Mouse (Mus musculus) myocyte (in vitro differentiated cells): ENCODE results near the gene Ndufc2. TPM values are rescaled to one million over a fixed set of nuclear protein-coding genes. Genes with fewer than 3 reads are reported as not detected.

Experiments used
- H3K27me3 ChIP-seq: one replicate; pipeline ENCODE4 v1.6.1; 2011; ENCODE audit not compliant: control insufficient read depth, insufficient read depth, insufficient read length
- H3K36me3 ChIP-seq: one replicate; pipeline ENCODE4 v1.6.1; 2011; ENCODE audit not compliant: control insufficient read depth, insufficient read depth
- H3K4me2 ChIP-seq: one replicate; pipeline ENCODE4 v1.6.1; 2011; ENCODE audit warnings: low read depth, control low read depth
- H3K4me3 ChIP-seq: one replicate; pipeline ENCODE4 v1.5.1; 2011; ENCODE audit warnings: mild to moderate bottlenecking, control low read depth, moderate library complexity
- H3K79me2 ChIP-seq: one replicate; pipeline ENCODE4 v1.6.1; 2011; ENCODE audit not compliant: control insufficient read depth, insufficient read depth
- H3ac ChIP-seq: one replicate; pipeline ENCODE4 v1.6.1; 2011; ENCODE audit not compliant: control insufficient read depth, insufficient read length
- CEBPB ChIP-seq: IDR thresholded peaks from 2 replicates; pipeline ENCODE4 v1.6.1; 2011; ENCODE audit warnings: mild to moderate bottlenecking, moderate library complexity; ENCODE audit not compliant: poor library complexity, insufficient read depth, severe bottlenecking
- E2F4 ChIP-seq: IDR thresholded peaks from one replicate; pipeline ENCODE4 v1.6.1; 2011; ENCODE audit warnings: mild to moderate bottlenecking, control low read depth, moderate library complexity; ENCODE audit not compliant: insufficient read depth
- MAX ChIP-seq: IDR thresholded peaks from one replicate; pipeline ENCODE4 v1.6.1; 2011; ENCODE audit warnings: low read depth, mild to moderate bottlenecking, control low read depth
- MYOD1 ChIP-seq, 3 experiments: IDR thresholded peaks; one replicate each; pipeline ENCODE4 v1.6.1; 2011; ENCODE audit warnings: control low read depth in 2 of 3, low read depth in 2 of 3, mild to moderate bottlenecking in 2 of 3, moderate library complexity in 1 of 3; ENCODE audit not compliant: insufficient read length in 2 of 3, control insufficient read depth in 1 of 3
- MYOG ChIP-seq, 3 experiments: IDR thresholded peaks; one replicate each; pipeline ENCODE4 v1.6.1; 2011; ENCODE audit warnings: control low read depth in 2 of 3, low read depth in 2 of 3, mild to moderate bottlenecking in 2 of 3; ENCODE audit not compliant: insufficient read length in 2 of 3, control insufficient read depth in 1 of 3, insufficient read depth in 1 of 3
- POLR2A ChIP-seq: IDR thresholded peaks from one replicate; pipeline ENCODE4 v1.6.1; 2011; ENCODE audit warnings: low read depth, mild to moderate bottlenecking, control low read depth, moderate library complexity; ENCODE audit not compliant: insufficient read length
- POLR2AphosphoS2 ChIP-seq: IDR thresholded peaks from one replicate; pipeline ENCODE4 v1.6.1; 2011; ENCODE audit warnings: low read depth, control low read depth; ENCODE audit not compliant: insufficient read length
- REST ChIP-seq: IDR thresholded peaks from one replicate; pipeline ENCODE4 v1.6.1; 2011; ENCODE audit warnings: mild to moderate bottlenecking, control low read depth, moderate library complexity; ENCODE audit not compliant: insufficient read depth, insufficient read length
- SRF ChIP-seq: IDR thresholded peaks from one replicate; pipeline ENCODE4 v1.6.1; 2011; ENCODE audit warnings: low read depth; ENCODE audit not compliant: control insufficient read depth, insufficient read length
- TCF12 ChIP-seq: IDR thresholded peaks from one replicate; pipeline ENCODE4 v1.6.1; 2011; ENCODE audit warnings: mild to moderate bottlenecking, control low read depth; ENCODE audit not compliant: poor library complexity, insufficient read depth, severe bottlenecking
- TCF3 ChIP-seq: IDR thresholded peaks from one replicate; pipeline ENCODE4 v1.6.1; 2011; ENCODE audit warnings: low read depth, control low read depth; ENCODE audit not compliant: insufficient read length
- USF1 ChIP-seq: IDR thresholded peaks from one replicate; pipeline ENCODE4 v1.6.1; 2011; ENCODE audit warnings: low read depth, mild to moderate bottlenecking, control low read depth, moderate library complexity
- polyA plus RNA-seq: library from polyadenylated mRNA; unstranded; fragments of >200 nt; fragmentation: generic; extraction: Trizol; gene quantifications from one replicate; pipeline ENCODE4 v1.2.1, GENCODE M21; 2012; ENCODE audit warnings: missing spikeins

The Ndufc2 gene
- polyA plus RNA-seq, 1 experiment: 211 TPM

DNA sequence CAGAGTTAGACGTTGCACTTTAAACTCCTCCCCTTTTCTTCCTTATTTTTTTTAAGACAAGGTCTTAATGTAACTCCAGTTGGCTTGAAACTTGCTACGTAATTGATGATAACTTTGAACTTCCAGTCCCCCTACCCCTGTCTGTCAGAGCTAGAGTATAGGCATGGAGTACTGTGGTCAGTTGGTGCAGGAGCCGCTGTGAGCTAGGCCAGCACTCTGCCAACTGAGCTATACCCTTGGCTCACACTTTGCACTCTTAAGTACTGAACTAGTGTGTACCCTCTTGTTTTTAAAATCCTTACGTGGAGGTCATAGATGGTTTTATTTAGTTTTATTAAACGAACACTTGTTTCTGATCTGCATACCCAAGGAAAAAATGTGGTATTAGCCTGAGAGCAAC, 20.5 kb upstream of the Ndufc2 start:
- Histone ChIP-seq H3K36me3 (peaks cover 17% of the 10 kb centered on the region), H3K4me2 (no peak overlapping the region), H3ac (no peak overlapping the region), H3K4me3 (no peak overlapping the region), H3K27me3 (no peaks in the 10 kb centered on the region), H3K79me2 (no peaks in the 10 kb centered on the region)
- TF ChIP-seq USF1: no peak
- no peak for TF ChIP-seq MYOD1 (IDR thresholded peaks at IDR 0.05; ENCODE audit: control insufficient read depth in 1 of 3, insufficient read length in 2 of 3, low read depth in 2 of 3)
- TF ChIP-seq POLR2A: no peak
- TF ChIP-seq TCF3: no peak
- TF ChIP-seq POLR2AphosphoS2: no peak
- TF ChIP-seq TCF12: no peak
- TF ChIP-seq MYOG (IDR thresholded peaks at IDR 0.05; ENCODE audit: control insufficient read depth in 1 of 3, insufficient read depth in 1 of 3, insufficient read length in 2 of 3, low read depth in 2 of 3): no peak
- TF ChIP-seq E2F4: no peak
- TF ChIP-seq REST: no peak
- TF ChIP-seq MAX: no peak
- no peak for TF ChIP-seq CEBPB
- TF ChIP-seq SRF: no peak

DNA sequence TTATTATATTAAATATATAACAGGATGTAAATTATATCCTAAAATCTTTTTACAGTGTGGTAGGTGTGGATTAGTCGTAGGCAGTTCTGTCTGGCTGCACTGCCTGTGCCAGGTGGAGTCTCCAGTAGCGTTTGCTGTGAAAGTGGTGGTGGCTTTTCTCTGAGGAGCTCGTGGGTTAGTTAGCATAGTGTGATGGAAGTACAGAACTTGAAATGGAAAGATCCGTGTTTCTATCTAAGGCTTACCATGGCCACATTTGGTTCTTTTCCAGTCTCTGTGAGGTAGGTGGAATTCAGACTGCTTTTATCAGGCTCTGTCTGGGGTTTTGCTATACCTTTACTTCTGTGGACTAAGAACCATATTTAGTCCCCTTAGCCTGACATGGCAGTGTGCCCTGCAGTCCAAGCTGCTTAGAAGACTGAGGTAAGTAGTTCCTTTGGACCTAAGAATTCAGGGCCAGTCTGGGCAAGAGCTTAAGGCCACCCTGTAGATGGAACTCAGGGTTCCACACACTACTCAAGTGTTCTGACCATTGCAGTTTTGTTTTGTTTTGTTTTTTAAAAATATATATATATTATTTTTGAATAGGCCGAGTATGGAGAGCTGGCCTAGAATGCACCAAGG, 19.2 kb upstream of the Ndufc2 start:
- H3K4me2 ChIP-seq: no peak overlapping the region
- peaks cover 17% of the 10 kb centered on the region for H3K36me3 ChIP-seq
- H3ac ChIP-seq: no peak overlapping the region
- TF ChIP-seq TCF12 (no peak), POLR2AphosphoS2 (no peak), MAX (no peak), MYOD1 (IDR thresholded peaks at IDR 0.05; ENCODE audit: control insufficient read depth in 1 of 3, insufficient read length in 2 of 3, low read depth in 2 of 3) (no peak), REST (no peak), POLR2A (no peak), MYOG (IDR thresholded peaks at IDR 0.05; ENCODE audit: control insufficient read depth in 1 of 3, insufficient read depth in 1 of 3, insufficient read length in 2 of 3, low read depth in 2 of 3) (no peak), SRF (no peak)
- no peaks in the 10 kb centered on the region for H3K79me2 ChIP-seq
- H3K4me3 ChIP-seq: no peak overlapping the region
- H3K27me3 ChIP-seq: no peaks in the 10 kb centered on the region

GRCm38 (mm10) chr7:97382661-97383060, 17.1 kb upstream of the Ndufc2 start:
- Histone ChIP-seq H3K27me3 (no peaks in the 10 kb centered on the region), H3K36me3 (peaks cover 17% of the 10 kb centered on the region), H3K4me2 (no peak overlapping the region), H3K79me2 (no peaks in the 10 kb centered on the region), H3ac (no peak overlapping the region), H3K4me3 (no peak overlapping the region)
- TF ChIP-seq TCF3 (no peak), MYOD1 (IDR thresholded peaks at IDR 0.05; ENCODE audit: control insufficient read depth in 1 of 3, insufficient read length in 2 of 3, low read depth in 2 of 3) (no peak), SRF (no peak), MAX (no peak), E2F4 (no peak), TCF12 (no peak), REST (no peak), POLR2AphosphoS2 (no peak), CEBPB (no peak), MYOG (IDR thresholded peaks at IDR 0.05; ENCODE audit: control insufficient read depth in 1 of 3, insufficient read depth in 1 of 3, insufficient read length in 2 of 3, low read depth in 2 of 3) (no peak)

DNA sequence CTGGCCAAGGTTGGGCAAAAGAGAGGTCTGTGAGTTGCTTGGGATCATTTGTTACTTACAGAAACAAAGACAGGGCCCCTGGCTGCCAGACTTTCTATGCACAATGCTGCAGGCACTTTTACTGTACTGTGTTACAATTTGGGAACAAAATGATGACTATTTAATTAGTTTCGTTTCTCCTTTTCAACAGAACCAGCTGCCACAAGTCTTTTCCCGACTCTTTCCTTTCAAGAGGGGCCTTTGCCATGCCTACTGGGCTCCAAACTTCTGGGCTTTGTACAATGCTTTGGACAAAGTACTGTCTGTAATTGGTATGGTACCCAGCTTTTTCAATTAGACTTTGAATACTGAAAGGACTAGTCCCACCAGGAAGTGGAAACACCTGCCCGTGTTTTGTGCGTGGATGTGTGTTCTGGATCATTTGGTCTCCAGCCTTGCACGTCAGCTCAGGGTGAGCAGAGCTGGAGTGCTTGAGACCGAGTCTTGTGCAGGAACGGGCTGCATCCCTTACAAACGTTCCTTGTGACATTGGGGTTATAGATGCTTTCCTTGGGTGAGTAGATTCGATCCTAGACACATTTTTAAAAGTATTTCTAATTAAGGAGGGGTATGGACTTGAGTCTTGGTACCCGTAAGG, 16.2 kb upstream of the Ndufc2 start:
- Histone ChIP-seq H3ac (no peak overlapping the region), H3K4me2 (no peak overlapping the region), H3K4me3 (no peak overlapping the region), H3K79me2 (no peaks in the 10 kb centered on the region), H3K36me3 (peaks cover 13% of the 10 kb centered on the region), H3K27me3 (no peaks in the 10 kb centered on the region)
- TF ChIP-seq SRF (no peak), MAX (no peak), POLR2A (no peak), MYOG (IDR thresholded peaks at IDR 0.05; ENCODE audit: control insufficient read depth in 1 of 3, insufficient read depth in 1 of 3, insufficient read length in 2 of 3, low read depth in 2 of 3) (no peak), POLR2AphosphoS2 (no peak), MYOD1 (IDR thresholded peaks at IDR 0.05; ENCODE audit: control insufficient read depth in 1 of 3, insufficient read length in 2 of 3, low read depth in 2 of 3) (no peak), REST (no peak), E2F4 (no peak), CEBPB (no peak), TCF3 (no peak), TCF12 (no peak)
